Mouse (Mus musculus): ENCODE measurements around the gene Gm49486. TPM values are rescaled to one million over a fixed set of nuclear protein-coding genes. Genes with fewer than 3 reads are reported as not detected.

Gm49486 gene
- polyA plus RNA-seq, 1 experiment from 2014 or later: 0.73 TPM

- peaks cover 6% of the 10 kb centered on the region; the same call in 1 of the 2 replicates for H3K27me3 ChIP-seq
- H3K4me1 ChIP-seq (replicated peaks): peaks cover 18% of the 10 kb centered on the region
- WGBS: 27% methylated on average over 13 of the region's 13 CpGs
- no peak overlapping the region for H3K4me2 ChIP-seq
- no peak for ATAC-seq (replicated peaks; ENCODE audit: insufficient number of reproducible peaks, insufficient read depth, low FRiP score, low read depth)
- no peak overlapping the region for H3K27ac ChIP-seq
- H3K9me3 ChIP-seq (replicated peaks): no peaks in the 10 kb centered on the region
- no peak overlapping the region for H3K4me3 ChIP-seq
- H3K36me3 ChIP-seq: no peaks in the 10 kb centered on the region
- no peak overlapping the region for H3K9ac ChIP-seq
Observed at GRCm38 (mm10) chr15:79201491-79202150, 27.6 kb upstream of the Gm49486 start.

GRCm38 (mm10) chr15:79202575-79202974, 26.6 kb upstream of the Gm49486 start:
- H3K9me3 ChIP-seq (replicated peaks): no peaks in the 10 kb centered on the region
- H3K9ac ChIP-seq: no peak overlapping the region
- no peak overlapping the region for H3K4me3 ChIP-seq
- H3K27me3 ChIP-seq: peaks cover 6% of the 10 kb centered on the region; the same call in 1 of the 2 replicates
- ATAC-seq (replicated peaks; ENCODE audit: insufficient number of reproducible peaks, insufficient read depth, low FRiP score, low read depth): no peak
- no peaks in the 10 kb centered on the region for H3K36me3 ChIP-seq
- WGBS: 27% methylated on average over 10 of the region's 10 CpGs
- H3K27ac ChIP-seq: no peak overlapping the region
- no peak overlapping the region for H3K4me2 ChIP-seq
- H3K4me1 ChIP-seq (replicated peaks): peaks cover 18% of the 10 kb centered on the region

GRCm38 (mm10) chr15:79208211-79208610, 21.0 kb upstream of the Gm49486 start:
- Histone ChIP-seq H3K9me3 (replicated peaks) (no peaks in the 10 kb centered on the region), H3K4me2 (no peak overlapping the region), H3K27ac (no peak overlapping the region), H3K4me3 (no peak overlapping the region), H3K9ac (no peak overlapping the region), H3K27me3 (peaks cover under 1% of the 10 kb centered on the region; the same call in 1 of the 2 replicates), H3K4me1 (replicated peaks) (peaks cover 7% of the 10 kb centered on the region; the same call in 1 of the 2 replicates), H3K36me3 (no peaks in the 10 kb centered on the region)
- 70% methylated on average over 6 of the region's 6 CpGs for WGBS
- no peak for ATAC-seq (replicated peaks; ENCODE audit: insufficient number of reproducible peaks, insufficient read depth, low FRiP score, low read depth)

- Histone ChIP-seq H3K4me2 (no peak overlapping the region), H3K27me3 (no peaks in the 10 kb centered on the region), H3K4me1 (replicated peaks) (peaks cover 7% of the 10 kb centered on the region; the same call in 1 of the 2 replicates), H3K9me3 (replicated peaks) (no peaks in the 10 kb centered on the region), H3K36me3 (no peaks in the 10 kb centered on the region), H3K9ac (no peak overlapping the region), H3K4me3 (no peak overlapping the region), H3K27ac (no peak overlapping the region)
- no peak for ATAC-seq (replicated peaks; ENCODE audit: insufficient number of reproducible peaks, insufficient read depth, low FRiP score, low read depth)
- 68% methylated on average over 27 of the region's 27 CpGs for WGBS
Observed at GRCm38 (mm10) chr15:79208758-79209439, 20.3 kb upstream of the Gm49486 start.

GRCm38 (mm10) chr15:79210357-79210756, 18.8 kb upstream of the Gm49486 start:
- H3K9ac ChIP-seq: no peak overlapping the region
- H3K27ac ChIP-seq: no peak overlapping the region
- 45% methylated on average over 2 of the region's 2 CpGs for WGBS
- H3K36me3 ChIP-seq: no peaks in the 10 kb centered on the region
- H3K9me3 ChIP-seq (replicated peaks): no peaks in the 10 kb centered on the region
- no peak overlapping the region for H3K4me2 ChIP-seq
- H3K4me3 ChIP-seq: no peak overlapping the region
- peaks cover 7% of the 10 kb centered on the region; the same call in 1 of the 2 replicates for H3K4me1 ChIP-seq (replicated peaks)
- ATAC-seq (replicated peaks; ENCODE audit: insufficient number of reproducible peaks, insufficient read depth, low FRiP score, low read depth): no peak
- no peaks in the 10 kb centered on the region for H3K27me3 ChIP-seq

GRCm38 (mm10) chr15:79212750-79213446, 16.3 kb upstream of the Gm49486 start:
- WGBS: 88% methylated on average over 26 of the region's 26 CpGs
- Histone ChIP-seq H3K4me2 (no peak overlapping the region), H3K9me3 (replicated peaks) (no peaks in the 10 kb centered on the region), H3K9ac (no peak overlapping the region), H3K4me1 (replicated peaks) (peaks cover 7% of the 10 kb centered on the region; the same call in 1 of the 2 replicates), H3K27ac (no peak overlapping the region), H3K4me3 (no peak overlapping the region), H3K27me3 (no peaks in the 10 kb centered on the region), H3K36me3 (no peaks in the 10 kb centered on the region)
- no peak for ATAC-seq (replicated peaks; ENCODE audit: insufficient number of reproducible peaks, insufficient read depth, low FRiP score, low read depth)

GRCm38 (mm10) chr15:79213591-79213990, 15.6 kb upstream of the Gm49486 start:
- Histone ChIP-seq H3K4me3 (no peak overlapping the region), H3K4me2 (no peak overlapping the region), H3K9me3 (replicated peaks) (no peaks in the 10 kb centered on the region), H3K27me3 (no peaks in the 10 kb centered on the region), H3K36me3 (no peaks in the 10 kb centered on the region), H3K27ac (no peak overlapping the region), H3K4me1 (replicated peaks) (peaks cover 7% of the 10 kb centered on the region; the same call in 1 of the 2 replicates), H3K9ac (no peak overlapping the region)
- WGBS: 59% methylated on average over 6 of the region's 6 CpGs
- no peak for ATAC-seq (replicated peaks; ENCODE audit: insufficient number of reproducible peaks, insufficient read depth, low FRiP score, low read depth)

GRCm38 (mm10) chr15:79216191-79216590, 13.0 kb upstream of the Gm49486 start:
- no peak overlapping the region for H3K4me2 ChIP-seq
- WGBS: 57% methylated on average over 3 of the region's 3 CpGs
- no peaks in the 10 kb centered on the region for H3K9me3 ChIP-seq (replicated peaks)
- H3K27me3 ChIP-seq: no peaks in the 10 kb centered on the region
- H3K9ac ChIP-seq: no peak overlapping the region
- H3K4me1 ChIP-seq (replicated peaks): no peaks in the 10 kb centered on the region
- H3K27ac ChIP-seq: no peak overlapping the region
- no peak overlapping the region for H3K4me3 ChIP-seq
- no peak for ATAC-seq (replicated peaks; ENCODE audit: insufficient number of reproducible peaks, insufficient read depth, low FRiP score, low read depth)
- H3K36me3 ChIP-seq: no peaks in the 10 kb centered on the region

- Histone ChIP-seq H3K9me3 (replicated peaks) (no peaks in the 10 kb centered on the region), H3K27me3 (no peaks in the 10 kb centered on the region), H3K36me3 (no peaks in the 10 kb centered on the region), H3K9ac (no peak overlapping the region), H3K4me1 (replicated peaks) (0 out of 2 replicates have a peak, but pooled peaks cover 1% of the 10 kb centered on the region), H3K4me2 (no peak overlapping the region), H3K4me3 (no peak overlapping the region), H3K27ac (no peak overlapping the region)
- ATAC-seq (replicated peaks; ENCODE audit: insufficient number of reproducible peaks, insufficient read depth, low FRiP score, low read depth): no peak
- 4% methylated on average over 1 of the region's 1 CpGs for WGBS
Observed at GRCm38 (mm10) chr15:79219572-79219971, 9.6 kb upstream of the Gm49486 start.

GRCm38 (mm10) chr15:79223641-79224040, 5.5 kb upstream of the Gm49486 start:
- Histone ChIP-seq H3K9me3 (replicated peaks) (no peaks in the 10 kb centered on the region), H3K4me1 (replicated peaks) (0 out of 2 replicates have a peak, but pooled peaks cover 2% of the 10 kb centered on the region), H3K27me3 (no peaks in the 10 kb centered on the region), H3K9ac (no peak overlapping the region), H3K36me3 (no peaks in the 10 kb centered on the region), H3K4me2 (no peak overlapping the region), H3K4me3 (no peak overlapping the region), H3K27ac (no peak overlapping the region)
- WGBS: 13% methylated on average over 5 of the region's 5 CpGs
- no peak for ATAC-seq (replicated peaks; ENCODE audit: insufficient number of reproducible peaks, insufficient read depth, low FRiP score, low read depth)

- Histone ChIP-seq H3K4me2 (no peak overlapping the region), H3K9ac (no peak overlapping the region), H3K4me3 (no peak overlapping the region), H3K4me1 (replicated peaks) (peaks cover 5% of the 10 kb centered on the region), H3K27ac (no peak overlapping the region), H3K27me3 (no peaks in the 10 kb centered on the region), H3K36me3 (no peaks in the 10 kb centered on the region), H3K9me3 (replicated peaks) (no peaks in the 10 kb centered on the region)
- peak; percentile 48 for ATAC-seq (replicated peaks; ENCODE audit: insufficient number of reproducible peaks, insufficient read depth, low FRiP score, low read depth)
- 13% methylated on average over 5 of the region's 5 CpGs for WGBS
Observed at GRCm38 (mm10) chr15:79224685-79225084, 4.5 kb upstream of the Gm49486 start.
